Mouse (Mus musculus) limb, embryonic 11.5 days (tissue): ENCODE data around the gene Nab2. TPM values are rescaled to one million over a fixed set of nuclear protein-coding genes. Genes with fewer than 3 reads are reported as not detected.

ENCODE experiments used
- ATAC-seq: fragments of 200-750 bp; cut with Nextera tagmentation; 2 replicates; pipeline ENCODE4 v1.8.0; 2017; ENCODE audit warnings: low read depth; ENCODE audit not compliant: insufficient number of reproducible peaks, low FRiP score, low TSS enrichment
- DNase-seq: peaks from one replicate; pipeline ENCODE4 v3.0.0-alpha.2; 2015; ENCODE audit warnings: low spot score
- H3K27ac ChIP-seq: fragments of 300-500 bp; sonication (generic); replicated peaks from 2 replicates; pipeline ENCODE4 v1.5.1; 2014; ENCODE audit warnings: low read depth, mild to moderate bottlenecking, low read length
- H3K27me3 ChIP-seq: fragments of 300-500 bp; sonication (generic); 2 replicates; pipeline ENCODE4 v1.6.1; 2014; ENCODE audit warnings: mild to moderate bottlenecking, low read length, mixed read lengths; ENCODE audit not compliant: control insufficient read depth, insufficient read depth
- H3K36me3 ChIP-seq: fragments of 300-500 bp; sonication (generic); 2 replicates; pipeline ENCODE4 v1.6.1; 2014; ENCODE audit warnings: mild to moderate bottlenecking, low read length, moderate library complexity, mixed read lengths; ENCODE audit not compliant: control insufficient read depth, insufficient read depth
- H3K4me1 ChIP-seq: fragments of 300-500 bp; sonication (generic); 2 replicates; pipeline ENCODE4 v1.6.1; 2014; ENCODE audit warnings: low read length, mixed read lengths; ENCODE audit not compliant: control insufficient read depth, insufficient read depth
- H3K4me2 ChIP-seq: fragments of 300-500 bp; sonication (generic); 2 replicates; pipeline ENCODE4 v1.6.1; 2014; ENCODE audit warnings: low read depth, mild to moderate bottlenecking, moderate library complexity; ENCODE audit not compliant: severe bottlenecking
- H3K4me3 ChIP-seq: fragments of 300-500 bp; sonication (generic); 2 replicates; pipeline ENCODE4 v1.5.1; 2014; ENCODE audit warnings: low read depth, low read length
- H3K9ac ChIP-seq: fragments of 300-500 bp; sonication (generic); 2 replicates; pipeline ENCODE4 v1.6.1; 2014; ENCODE audit warnings: mild to moderate bottlenecking, low read length
- H3K9me3 ChIP-seq: fragments of 300-500 bp; sonication (generic); 2 replicates; pipeline ENCODE4 v1.6.1; 2016; ENCODE audit warnings: low read length; ENCODE audit not compliant: control insufficient read depth
- WGBS: fragments of 180-500 bp; shearing (Covaris S2); extraction: QIAGEN DNeasy Blood & Tissue Kit; methylation state at CpG from one replicate; pipeline ENCODE4 v1.1.7; 2014; 5-methylcytosine and 5-hydroxymethylcytosine counted together
- polyA plus RNA-seq: library from polyadenylated mRNA; unstranded; fragments of >200 nt; fragmentation: Nextera tagmentation; extraction: Ambion mirVana; gene quantifications from 2 replicates; pipeline ENCODE4 v1.2.1, GENCODE M21; 2014

Gene Nab2
- polyA plus RNA-seq, 1 experiment from 2014 or later: 12.7 TPM

GRCm38 (mm10) chr10:127645791-127646190, 22.6 kb downstream of the Nab2 start:
- Histone ChIP-seq H3K4me3 (no peak overlapping the region), H3K9ac (no peak overlapping the region), H3K4me1 (peaks cover 18% of the 10 kb centered on the region), H3K27me3 (no peaks in the 10 kb centered on the region), H3K27ac (no peak overlapping the region), H3K9me3 (no peaks in the 10 kb centered on the region), H3K36me3 (no peaks in the 10 kb centered on the region), H3K4me2 (no peak overlapping the region)
- no peak for DNase-seq
- ATAC-seq: no peak
- 62% methylated on average over 2 of the region's 2 CpGs for WGBS

GRCm38 (mm10) chr10:127643553-127644238, 24.7 kb downstream of the Nab2 start:
- H3K27me3 ChIP-seq: no peaks in the 10 kb centered on the region
- H3K4me3 ChIP-seq: peak overlapping the region; percentile 32
- peak overlapping the region; percentile 70 for H3K4me2 ChIP-seq
- ATAC-seq: peak; percentile 53; the same call in 1 of the 2 replicates
- 2% methylated on average over 25 of the region's 25 CpGs for WGBS
- peak overlapping the region; percentile 31; the same call in 1 of the 2 replicates for H3K9ac ChIP-seq
- H3K4me1 ChIP-seq: peaks cover 18% of the 10 kb centered on the region
- H3K27ac ChIP-seq: no peak overlapping the region
- no peaks in the 10 kb centered on the region for H3K9me3 ChIP-seq
- peak; percentile 68 for DNase-seq
- H3K36me3 ChIP-seq: no peaks in the 10 kb centered on the region

- Histone ChIP-seq H3K9ac (peak within 1 kb of the TSS; percentile 31), H3K4me3 (peak within 1 kb of the TSS; percentile 32), H3K27ac (0 out of 2 replicates have a peak within 1 kb of the TSS, but pooled peaks have one; percentile 32), H3K27me3 (no peaks in the 10 kb centered on the region), H3K4me2 (peak within 1 kb of the TSS; percentile 70), H3K9me3 (no peaks in the 10 kb centered on the region), H3K36me3 (no peaks in the 10 kb centered on the region), H3K4me1 (peaks cover 18% of the 10 kb centered on the region)
- 4% methylated on average over 37 of the region's 37 CpGs for WGBS
- peak; percentile 45 for ATAC-seq
- DNase-seq: peak; percentile 73
Observed at GRCm38 (mm10) chr10:127642772-127643552, 25.4 kb downstream of the Nab2 start, which contains the start of gene Stat6. Gene Stat6 (plus strand): TSS chr10:127642986.

- 6% methylated on average over 19 of the region's 19 CpGs for WGBS
- Histone ChIP-seq H3K4me2 (peak overlapping the region; percentile 70; the same call in 1 of the 2 replicates), H3K9me3 (no peaks in the 10 kb centered on the region), H3K4me3 (no peak overlapping the region), H3K27ac (0 out of 2 replicates have a peak overlapping the region, but pooled peaks have one; percentile 32), H3K9ac (0 out of 2 replicates have a peak overlapping the region, but pooled peaks have one; percentile 1), H3K36me3 (no peaks in the 10 kb centered on the region), H3K27me3 (no peaks in the 10 kb centered on the region), H3K4me1 (peaks cover 18% of the 10 kb centered on the region)
- ATAC-seq: peak; percentile 82
- DNase-seq: peak; percentile 93
Observed at GRCm38 (mm10) chr10:127641861-127642771, 26.3 kb downstream of the Nab2 start.

- peaks cover 18% of the 10 kb centered on the region for H3K4me1 ChIP-seq
- no peaks in the 10 kb centered on the region for H3K9me3 ChIP-seq
- H3K36me3 ChIP-seq: no peaks in the 10 kb centered on the region
- no peak overlapping the region for H3K4me3 ChIP-seq
- ATAC-seq: no peak
- H3K27ac ChIP-seq: no peak overlapping the region
- H3K27me3 ChIP-seq: no peaks in the 10 kb centered on the region
- no peak overlapping the region for H3K4me2 ChIP-seq
- 67% methylated on average over 5 of the region's 5 CpGs for WGBS
- H3K9ac ChIP-seq: no peak overlapping the region
- no peak for DNase-seq
Observed at GRCm38 (mm10) chr10:127640421-127640820, 27.9 kb downstream of the Nab2 start.

- no peak overlapping the region for H3K9ac ChIP-seq
- H3K4me2 ChIP-seq: no peak overlapping the region
- WGBS: 59% methylated on average over 7 of the region's 7 CpGs
- ATAC-seq (no peak), DNase-seq (no peak)
- no peaks in the 10 kb centered on the region for H3K27me3 ChIP-seq
- no peak overlapping the region for H3K27ac ChIP-seq
- H3K36me3 ChIP-seq: no peaks in the 10 kb centered on the region
- H3K4me1 ChIP-seq: no peaks in the 10 kb centered on the region
- no peak overlapping the region for H3K4me3 ChIP-seq
- H3K9me3 ChIP-seq: no peaks in the 10 kb centered on the region
Observed at GRCm38 (mm10) chr10:127632668-127633271, 35.6 kb downstream of the Nab2 start.

- H3K27me3 ChIP-seq: no peaks in the 10 kb centered on the region
- DNase-seq: no peak
- no peak overlapping the region for H3K4me3 ChIP-seq
- no peaks in the 10 kb centered on the region for H3K36me3 ChIP-seq
- no peaks in the 10 kb centered on the region for H3K4me1 ChIP-seq
- H3K4me2 ChIP-seq: no peak overlapping the region
- no peak overlapping the region for H3K9ac ChIP-seq
- WGBS: 88% methylated on average over 10 of the region's 10 CpGs
- no peaks in the 10 kb centered on the region; the same call in 1 of the 2 replicates for H3K9me3 ChIP-seq
- no peak for ATAC-seq
- H3K27ac ChIP-seq: no peak overlapping the region
Observed at GRCm38 (mm10) chr10:127631261-127632214, 36.8 kb downstream of the Nab2 start.
